Mouse (Mus musculus): ENCODE measurements around the gene Vps52. TPM values are rescaled to one million over a fixed set of nuclear protein-coding genes. Genes with fewer than 3 reads are reported as not detected.
"Not testable (repeated sequence)": the region's sequence is repeated elsewhere in the genome, so short reads cannot be mapped to it uniquely, and the experiment has no call there.

Gene Vps52
- polyA plus RNA-seq, 1 experiment = 54.2 TPM

DNA sequence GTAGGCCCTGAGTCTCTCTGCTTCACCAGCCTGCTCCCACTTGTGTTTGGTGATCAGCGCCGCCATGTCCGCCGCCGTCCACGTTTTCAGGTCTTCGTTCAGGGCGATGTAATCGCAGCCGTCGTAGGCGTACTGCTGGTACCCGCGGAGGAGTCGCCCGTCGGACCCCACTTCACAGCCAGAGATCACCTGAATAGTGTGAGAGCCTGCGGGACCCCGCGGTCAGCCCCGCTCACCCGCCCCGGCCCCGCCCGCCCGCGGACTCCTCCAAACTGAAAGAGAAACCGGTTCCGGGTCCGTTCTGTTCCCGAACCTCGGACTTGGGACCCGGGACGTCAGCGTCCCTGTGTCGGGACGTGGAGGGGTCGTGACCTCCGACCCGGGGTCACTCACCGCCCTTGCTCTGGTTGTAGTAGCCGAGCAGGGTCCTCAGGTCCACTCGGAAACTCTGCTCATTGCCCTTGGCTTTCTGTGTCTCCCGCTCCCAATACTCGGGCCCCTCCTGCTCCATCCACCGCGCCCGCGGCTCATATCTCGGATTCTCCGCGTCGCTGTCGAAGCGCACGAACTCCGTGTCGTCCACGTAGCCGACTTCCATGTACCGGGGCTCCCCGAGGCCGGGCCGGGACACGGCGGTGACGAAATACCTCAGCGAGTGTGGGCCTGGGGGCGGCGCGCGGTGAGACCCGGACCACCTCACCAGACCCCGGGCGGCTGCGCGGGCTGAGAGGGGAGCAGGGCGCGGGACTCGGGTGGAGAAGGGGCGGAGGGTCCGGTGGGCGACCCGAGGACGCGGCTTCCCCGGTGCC is 43.9 kb downstream of the Vps52 start:
- Histone ChIP-seq H3K4me1 (ENCODE audit: control insufficient read depth, insufficient read depth, low read length) (no peaks in the 10 kb centered on the region), H3K27ac (ENCODE audit: insufficient read depth, low read depth, low read length) (peak overlapping the region; percentile 6), H3K4me3 (ENCODE audit: insufficient read depth, low read depth, low read length) (peak overlapping the region; percentile 72), H3K27me3 (replicated peaks; ENCODE audit: control insufficient read depth, insufficient read depth, low read length) (no peaks in the 10 kb centered on the region), H3K36me3 (ENCODE audit: control insufficient read depth, insufficient read depth, low read length) (no peaks in the 10 kb centered on the region)
- no peak for TF ChIP-seq CTCF (conservative IDR thresholded peaks at IDR 0.05; ENCODE audit: insufficient read depth, insufficient read length, low read depth, low read length)
- 2% methylated on average over 87 of the region's 87 CpGs for WGBS
- peak; percentile 59 for DNase-seq

DNA sequence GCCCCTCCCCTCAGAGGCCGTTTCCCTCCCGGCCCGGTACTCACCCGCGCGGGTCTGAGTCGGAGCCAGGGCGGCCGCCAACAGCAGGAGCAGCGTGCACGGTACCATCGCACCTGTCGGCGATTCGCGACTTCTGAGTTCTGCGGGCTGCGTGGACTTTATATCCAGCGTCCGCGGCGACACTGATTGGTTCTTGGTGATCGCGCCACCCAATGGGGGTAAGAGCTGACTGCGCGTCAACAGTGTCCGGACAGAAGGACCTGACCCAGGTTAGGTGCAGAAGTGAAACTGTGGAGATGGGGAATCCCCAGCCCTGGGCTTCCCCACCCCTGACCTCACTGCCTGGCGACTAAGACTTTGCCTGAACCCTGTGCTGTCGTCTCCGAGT is 44.5 kb downstream of the Vps52 start, which contains the start of gene H2-K1:
TSS of gene H2-K1 (minus strand) at position 198 of the 388 bp plus-strand sequence.
- Histone ChIP-seq H3K4me3 (ENCODE audit: insufficient read depth, low read depth, low read length) (peak within 1 kb of the TSS; percentile 72), H3K27ac (ENCODE audit: insufficient read depth, low read depth, low read length) (peak within 1 kb of the TSS; percentile 39), H3K36me3 (ENCODE audit: control insufficient read depth, insufficient read depth, low read length) (no peaks in the 10 kb centered on the region), H3K4me1 (ENCODE audit: control insufficient read depth, insufficient read depth, low read length) (no peaks in the 10 kb centered on the region), H3K27me3 (replicated peaks; ENCODE audit: control insufficient read depth, insufficient read depth, low read length) (no peaks in the 10 kb centered on the region)
- under 1% methylated on average over 30 of the region's 30 CpGs for WGBS
- DNase-seq = peak; percentile 97
- TF ChIP-seq CTCF (conservative IDR thresholded peaks at IDR 0.05; ENCODE audit: insufficient read depth, insufficient read length, low read depth, low read length) (no peak), POLR2A (IDR thresholded peaks at IDR 0.05; ENCODE audit: low read depth, low read length) (peak; percentile 98)

DNA sequence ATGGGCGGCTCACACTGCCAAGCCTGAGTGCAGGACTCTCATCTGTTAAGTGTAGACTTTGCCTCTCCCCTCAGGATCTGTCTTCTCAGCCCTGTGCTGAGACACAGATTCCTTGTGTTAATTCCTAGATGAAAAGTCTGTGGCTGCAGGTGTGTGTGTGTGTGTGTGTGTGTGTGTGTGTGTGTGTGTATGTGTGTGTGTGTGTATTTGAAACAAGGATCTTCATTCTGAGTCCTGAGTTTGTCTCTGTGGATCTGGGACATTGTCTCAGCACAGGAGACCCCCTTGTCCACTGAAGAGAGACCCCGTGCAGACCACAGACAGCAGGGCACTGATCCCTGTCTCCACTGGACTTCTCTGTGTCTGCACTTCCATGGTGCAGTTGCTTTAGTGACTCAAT is 45.2 kb downstream of the Vps52 start:
- not testable (repeated sequence) for H3K27ac ChIP-seq (ENCODE audit: insufficient read depth, low read depth, low read length); H3K27me3 ChIP-seq (replicated peaks; ENCODE audit: control insufficient read depth, insufficient read depth, low read length); H3K4me1 ChIP-seq (ENCODE audit: control insufficient read depth, insufficient read depth, low read length); DNase-seq; H3K36me3 ChIP-seq (ENCODE audit: control insufficient read depth, insufficient read depth, low read length)
- WGBS = 69% methylated on average over 2 of the region's 2 CpGs
- peak overlapping the region; percentile 38; the same call in 1 of the 2 replicates for H3K4me3 ChIP-seq (ENCODE audit: insufficient read depth, low read depth, low read length)

DNA sequence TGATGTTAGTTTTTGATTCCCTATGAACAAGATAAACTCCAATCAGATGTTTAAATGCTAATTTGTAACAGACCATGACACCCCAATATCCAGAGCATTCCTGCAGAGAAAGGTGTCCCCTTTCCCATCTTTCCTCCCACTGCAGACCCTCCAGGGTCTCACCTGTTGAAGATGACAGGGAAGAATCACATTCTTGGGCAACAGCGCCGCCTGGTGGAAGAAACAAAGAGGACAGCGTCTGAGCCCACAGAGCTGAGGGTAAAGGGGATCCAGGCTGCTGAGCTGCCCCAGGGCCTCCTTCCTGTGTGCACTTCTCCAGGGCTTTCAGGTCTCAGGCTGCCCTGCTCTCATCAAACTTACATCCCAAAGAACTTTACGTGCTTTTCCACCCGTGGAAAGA is 47.8 kb downstream of the Vps52 start:
- no peak overlapping the region for H3K4me3 ChIP-seq (ENCODE audit: insufficient read depth, low read depth, low read length)
- no peaks in the 10 kb centered on the region for H3K27me3 ChIP-seq (replicated peaks; ENCODE audit: control insufficient read depth, insufficient read depth, low read length)
- TF ChIP-seq CTCF (conservative IDR thresholded peaks at IDR 0.05; ENCODE audit: insufficient read depth, insufficient read length, low read depth, low read length) = peak; percentile 62
- TF ChIP-seq POLR2A (IDR thresholded peaks at IDR 0.05; ENCODE audit: low read depth, low read length) = no peak
- H3K27ac ChIP-seq (ENCODE audit: insufficient read depth, low read depth, low read length) = no peak overlapping the region
- no peaks in the 10 kb centered on the region for H3K4me1 ChIP-seq (ENCODE audit: control insufficient read depth, insufficient read depth, low read length)
- peak; percentile 37 for DNase-seq
- H3K36me3 ChIP-seq (ENCODE audit: control insufficient read depth, insufficient read depth, low read length) = no peaks in the 10 kb centered on the region
- 5% methylated on average over 5 of the region's 5 CpGs for WGBS

DNA sequence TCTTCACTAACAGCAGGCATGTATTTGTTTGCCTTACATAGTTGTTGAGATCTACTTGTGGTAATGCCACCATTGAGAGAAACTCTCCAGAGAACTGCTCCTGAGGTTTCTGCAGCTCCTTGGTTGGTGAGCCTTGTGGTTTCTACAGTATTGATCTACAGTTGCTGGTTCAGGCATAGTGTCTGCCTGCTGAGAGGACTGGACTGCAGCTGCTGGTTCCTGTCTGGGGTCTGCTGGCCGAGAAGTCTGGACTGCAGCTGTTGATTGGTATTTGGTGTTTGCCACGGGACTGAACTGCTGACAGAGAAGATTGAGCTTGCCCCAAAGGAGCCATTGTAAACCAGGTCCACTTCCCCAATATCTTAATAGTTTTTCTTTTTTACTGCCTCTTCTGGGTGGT is 51.0 kb downstream of the Vps52 start:
- no peak for DNase-seq
- WGBS = 52% methylated on average over 2 of the region's 2 CpGs
- TF ChIP-seq POLR2A (IDR thresholded peaks at IDR 0.05; ENCODE audit: low read depth, low read length) (no peak), CTCF (conservative IDR thresholded peaks at IDR 0.05; ENCODE audit: insufficient read depth, insufficient read length, low read depth, low read length) (no peak)

DNA sequence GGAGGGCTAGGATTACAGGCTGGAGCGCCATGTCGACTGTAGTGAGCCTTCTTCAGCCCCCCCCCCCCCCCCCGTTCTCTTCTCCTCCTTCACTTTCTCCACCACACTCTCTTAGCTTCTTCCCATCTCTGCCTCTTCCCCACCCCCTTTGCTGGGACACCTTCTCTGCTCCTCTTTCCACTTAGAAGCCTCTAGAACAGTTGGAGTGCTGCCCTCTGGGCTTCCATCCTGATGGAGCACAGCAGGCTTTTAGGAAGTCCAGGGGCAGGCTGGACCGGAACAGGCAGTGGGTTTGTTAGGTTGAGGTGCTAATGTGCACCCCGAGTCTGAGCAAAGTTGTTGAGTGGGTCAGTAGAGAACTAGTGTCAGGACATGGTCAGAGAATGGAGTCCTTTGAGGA is 54.5 kb downstream of the Vps52 start:
- 62% methylated on average over 5 of the region's 5 CpGs for WGBS
- H3K4me1 ChIP-seq (ENCODE audit: control insufficient read depth, insufficient read depth, low read length) = no peaks in the 10 kb centered on the region
- no peak overlapping the region for H3K4me3 ChIP-seq (ENCODE audit: insufficient read depth, low read depth, low read length)
- H3K27ac ChIP-seq (ENCODE audit: insufficient read depth, low read depth, low read length) = no peak overlapping the region
- DNase-seq = no peak
- H3K27me3 ChIP-seq (replicated peaks; ENCODE audit: control insufficient read depth, insufficient read depth, low read length) = no peaks in the 10 kb centered on the region
- TF ChIP-seq POLR2A (IDR thresholded peaks at IDR 0.05; ENCODE audit: low read depth, low read length) = no peak
- TF ChIP-seq CTCF (conservative IDR thresholded peaks at IDR 0.05; ENCODE audit: insufficient read depth, insufficient read length, low read depth, low read length) = no peak
- H3K36me3 ChIP-seq (ENCODE audit: control insufficient read depth, insufficient read depth, low read length) = no peaks in the 10 kb centered on the region

More for the DNA sequence above, 51.0 kb downstream of the Vps52 start:
- Histone ChIP-seq H3K27ac (ENCODE audit: insufficient read depth, low read depth, low read length) (no peak overlapping the region), H3K27me3 (replicated peaks; ENCODE audit: control insufficient read depth, insufficient read depth, low read length) (no peaks in the 10 kb centered on the region), H3K4me1 (ENCODE audit: control insufficient read depth, insufficient read depth, low read length) (no peaks in the 10 kb centered on the region), H3K4me3 (ENCODE audit: insufficient read depth, low read depth, low read length) (no peak overlapping the region), H3K36me3 (ENCODE audit: control insufficient read depth, insufficient read depth, low read length) (no peaks in the 10 kb centered on the region)

DNA sequence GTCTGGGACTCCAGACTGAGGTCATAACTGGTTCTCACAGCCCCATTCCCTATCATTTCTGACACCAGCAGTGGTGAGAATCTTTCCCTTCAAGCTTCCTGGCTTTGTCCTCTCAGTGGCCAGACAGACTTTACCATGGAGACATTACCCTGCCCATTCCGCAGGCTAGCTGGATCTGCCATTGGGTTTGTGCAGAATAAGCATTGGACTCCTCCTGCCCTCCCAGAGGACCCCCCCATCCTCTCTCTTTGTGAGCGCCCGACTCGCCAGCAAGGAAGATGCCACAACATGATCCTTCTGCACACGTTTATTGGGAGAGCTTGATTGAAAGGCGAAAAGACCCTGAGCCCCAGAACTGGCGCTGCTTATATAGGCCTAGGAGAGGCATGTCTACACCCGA is 57.8 kb downstream of the Vps52 start:
- no peaks in the 10 kb centered on the region for H3K4me1 ChIP-seq (ENCODE audit: control insufficient read depth, insufficient read depth, low read length)
- 97% methylated on average over 8 of the region's 8 CpGs for WGBS
- TF ChIP-seq POLR2A (IDR thresholded peaks at IDR 0.05; ENCODE audit: low read depth, low read length) (no peak), CTCF (conservative IDR thresholded peaks at IDR 0.05; ENCODE audit: insufficient read depth, insufficient read length, low read depth, low read length) (no peak)
- H3K27me3 ChIP-seq (replicated peaks; ENCODE audit: control insufficient read depth, insufficient read depth, low read length) = no peaks in the 10 kb centered on the region
- H3K36me3 ChIP-seq (ENCODE audit: control insufficient read depth, insufficient read depth, low read length) = no peaks in the 10 kb centered on the region
- no peak for DNase-seq
- no peak overlapping the region for H3K4me3 ChIP-seq (ENCODE audit: insufficient read depth, low read depth, low read length)
- H3K27ac ChIP-seq (ENCODE audit: insufficient read depth, low read depth, low read length) = no peak overlapping the region

Other genes starting within 250 kb of the Vps52 start
- gene March2, start 237.1 kb upstream of the Vps52 start, polyA plus RNA-seq (2012; rRNA removed) = 95.8 and 102 TPM in 2 replicates
- 291 and 303 TPM in 2 replicates for gene Rab11b, start 195.3 kb upstream of the Vps52 start, polyA plus RNA-seq (2012; rRNA removed)
- gene Angptl4, start 174.0 kb upstream of the Vps52 start, polyA plus RNA-seq (2012; rRNA removed) = 19.2 and 21.0 TPM in 2 replicates
- 83.0 and 89.3 TPM in 2 replicates for gene Kank3, start 145.3 kb upstream of the Vps52 start, polyA plus RNA-seq (2012; rRNA removed)
- 620 and 1,023 TPM in 2 replicates for gene Rps28, start 131.2 kb upstream of the Vps52 start, polyA plus RNA-seq (2012; rRNA removed)
- gene Ndufa7, start 131.2 kb upstream of the Vps52 start, polyA plus RNA-seq (2012; rRNA removed) = 672 and 745 TPM in 2 replicates
- gene Cd320, start 112.7 kb upstream of the Vps52 start, polyA plus RNA-seq (2012; rRNA removed) = 71.3 and 87.8 TPM in 2 replicates
- not detected in 2 replicates for gene Gm7029, start 82.0 kb upstream of the Vps52 start, polyA plus RNA-seq (2012; rRNA removed)
- gene Kifc1, start 65.2 kb upstream of the Vps52 start, polyA plus RNA-seq (2012; rRNA removed) = 1.3 and 1.6 TPM in 2 replicates
- not detected in 2 replicates for gene Platr17, start 50.7 kb upstream of the Vps52 start, polyA plus RNA-seq (2012; rRNA removed)
- 33.3 and 35.0 TPM in 2 replicates for gene Daxx, start 46.4 kb upstream of the Vps52 start, polyA plus RNA-seq (2012; rRNA removed)
- gene Tapbp, start 39.9 kb upstream of the Vps52 start, polyA plus RNA-seq (2012; rRNA removed) = 106 and 112 TPM in 2 replicates
- gene Zbtb22, start 39.9 kb upstream of the Vps52 start, polyA plus RNA-seq (2012; rRNA removed) = 31.6 and 54.0 TPM in 2 replicates
- gene Rgl2, start 26.3 kb upstream of the Vps52 start, polyA plus RNA-seq (2012; rRNA removed) = 61.8 and 78.6 TPM in 2 replicates
- 27.4 and 41.1 TPM in 2 replicates for gene Pfdn6, start 15.5 kb upstream of the Vps52 start, polyA plus RNA-seq (2012; rRNA removed)
- gene Wdr46, start 15.2 kb upstream of the Vps52 start, polyA plus RNA-seq (2012; rRNA removed) = 15.3 and 16.0 TPM in 2 replicates
- gene B3galt4, start 4.3 kb upstream of the Vps52 start, polyA plus RNA-seq (2012; rRNA removed) = 6.7 and 7.8 TPM in 2 replicates
- gene Rps18, start 189 bp downstream of the Vps52 start, polyA plus RNA-seq (2012; rRNA removed) = 342 and 406 TPM in 2 replicates
- gene H2-K1, start 44.5 kb downstream of the Vps52 start, polyA plus RNA-seq (2012; rRNA removed) = 1,162 and 1,255 TPM in 2 replicates
- gene Ring1, start 68.9 kb downstream of the Vps52 start, polyA plus RNA-seq (2012; rRNA removed) = 30.4 and 36.3 TPM in 2 replicates
- gene H2-Ke6, start 72.2 kb downstream of the Vps52 start, polyA plus RNA-seq (2012; rRNA removed) = 165 and 208 TPM in 2 replicates
- gene Slc39a7, start 75.9 kb downstream of the Vps52 start, polyA plus RNA-seq (2012; rRNA removed) = 90.4 and 106 TPM in 2 replicates
- 49.3 and 59.2 TPM in 2 replicates for gene Rxrb, start 76.0 kb downstream of the Vps52 start, polyA plus RNA-seq (2012; rRNA removed)
- gene Col11a2, start 83.6 kb downstream of the Vps52 start, polyA plus RNA-seq (2012; rRNA removed) = 0.35 and 0.39 TPM in 2 replicates
- 3.1 and 8.5 TPM in 2 replicates for gene H2-Oa, start 136.5 kb downstream of the Vps52 start, polyA plus RNA-seq (2012; rRNA removed)
- 30.1 and 37.1 TPM in 2 replicates for gene H2-DMa, start 163.7 kb downstream of the Vps52 start, polyA plus RNA-seq (2012; rRNA removed)
- gene Brd2, start 166.8 kb downstream of the Vps52 start, polyA plus RNA-seq (2012; rRNA removed) = 110 and 117 TPM in 2 replicates
- 3.2 and 15.6 TPM in 2 replicates for gene H2-DMb2, start 187.5 kb downstream of the Vps52 start, polyA plus RNA-seq (2012; rRNA removed)
- gene H2-DMb1, start 197.3 kb downstream of the Vps52 start, polyA plus RNA-seq (2012; rRNA removed) = 72.3 and 80.5 TPM in 2 replicates
- 14.5 and 19.4 TPM in 2 replicates for gene Tap1, start 231.7 kb downstream of the Vps52 start, polyA plus RNA-seq (2012; rRNA removed)
- 21.5 and 32.3 TPM in 2 replicates for gene Psmb9, start 232.0 kb downstream of the Vps52 start, polyA plus RNA-seq (2012; rRNA removed)
- 34.2 and 58.1 TPM in 2 replicates for gene Psmb8, start 241.9 kb downstream of the Vps52 start, polyA plus RNA-seq (2012; rRNA removed)
- 25.0 and 29.2 TPM in 2 replicates for gene Tap2, start 247.7 kb downstream of the Vps52 start, polyA plus RNA-seq (2012; rRNA removed)

All from kidney, adult 2 months (tissue).